Mouse (Mus musculus) monocyte, adult 2 months (primary cell): ENCODE data around the gene Dtd2.

Experiments
- DNase-seq, 2 experiments: peaks; one replicate each; pipeline ENCODE4 v3.0.0; 2022; ENCODE audit warnings: low spot score in 2 of 2, low read depth in 1 of 2

Dtd2 gene

DNA sequence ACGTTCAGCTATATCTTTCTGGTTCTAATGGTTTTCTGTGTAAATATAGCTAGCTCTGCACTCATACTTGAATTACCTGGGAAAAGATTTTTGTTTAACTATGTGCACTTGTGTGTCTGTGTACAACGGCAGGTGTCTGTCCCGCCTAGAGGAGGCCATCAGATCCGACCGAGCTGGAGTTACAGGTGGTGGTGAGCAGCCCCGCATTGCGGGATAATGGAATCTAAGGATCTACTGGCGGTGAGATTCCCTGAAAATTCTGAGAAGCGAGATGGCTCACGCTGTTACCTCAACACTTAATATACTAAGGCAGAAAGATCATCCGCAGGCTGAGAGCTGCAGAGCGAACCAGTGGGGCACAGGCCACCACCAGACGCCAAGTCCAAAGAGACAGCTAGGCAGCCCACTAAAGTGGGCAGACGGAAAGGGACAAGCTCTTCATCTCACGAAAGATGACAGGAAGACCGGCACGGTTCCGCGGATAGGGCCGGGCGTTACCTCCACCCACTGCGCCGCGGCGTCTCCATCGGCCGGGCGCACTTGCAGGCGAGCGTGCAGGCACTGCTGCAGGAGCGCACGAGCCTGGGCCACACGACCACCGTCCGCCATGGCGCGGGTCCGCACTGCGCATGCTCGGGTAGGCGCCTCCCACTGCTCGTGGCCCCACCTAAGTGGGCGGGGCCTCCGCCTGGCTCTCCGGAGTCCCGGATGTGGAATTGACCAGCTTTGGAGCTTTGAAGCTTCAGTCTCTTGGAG lies at the start of gene Dtd2:
Gene Dtd2 (minus strand): TSS at position 625 of the 756 bp plus-strand sequence.
- DNase-seq = peak; percentile 76 to 88

DNA sequence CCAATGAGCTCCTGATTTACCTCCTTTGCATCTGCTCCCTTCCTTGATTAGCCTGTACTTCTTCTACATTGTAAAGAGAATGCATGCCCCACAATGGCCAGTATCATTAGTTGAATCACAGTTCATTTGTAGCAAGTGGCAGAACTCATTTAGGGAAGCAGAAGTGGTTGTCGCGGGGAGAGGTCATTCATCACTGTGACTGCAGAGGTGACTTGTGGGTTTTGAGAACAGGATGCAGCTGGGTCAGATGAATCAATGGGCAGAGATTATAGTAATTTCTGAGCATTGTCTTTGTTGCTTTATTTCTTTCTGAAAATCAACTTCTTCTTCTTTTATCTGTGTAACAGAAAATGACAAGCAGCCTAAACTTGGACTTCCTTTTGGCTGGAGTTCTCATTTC lies 43.0 kb upstream of the Dtd2 start:
- DNase-seq = peak; percentile 8

DNA sequence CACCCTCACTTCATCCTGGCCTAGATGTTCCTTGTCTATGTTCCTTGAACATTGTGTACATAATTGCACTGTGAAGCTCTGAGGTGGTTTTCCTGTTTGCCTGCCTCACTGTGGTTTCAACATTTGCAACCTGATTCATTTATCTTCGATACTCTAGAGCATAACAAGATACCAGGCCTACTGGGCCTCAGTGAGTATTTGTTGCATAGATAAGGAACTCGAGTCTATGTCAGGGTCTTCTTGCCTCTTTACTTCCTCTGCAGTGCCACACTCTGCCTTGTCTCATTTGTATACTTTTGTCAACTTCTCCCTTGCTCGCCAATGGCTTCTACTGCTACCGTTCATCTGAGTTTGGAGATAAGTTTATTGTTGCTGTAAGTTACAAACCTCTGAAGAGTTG lies 40.1 kb upstream of the Dtd2 start:
- no peak for DNase-seq

DNA sequence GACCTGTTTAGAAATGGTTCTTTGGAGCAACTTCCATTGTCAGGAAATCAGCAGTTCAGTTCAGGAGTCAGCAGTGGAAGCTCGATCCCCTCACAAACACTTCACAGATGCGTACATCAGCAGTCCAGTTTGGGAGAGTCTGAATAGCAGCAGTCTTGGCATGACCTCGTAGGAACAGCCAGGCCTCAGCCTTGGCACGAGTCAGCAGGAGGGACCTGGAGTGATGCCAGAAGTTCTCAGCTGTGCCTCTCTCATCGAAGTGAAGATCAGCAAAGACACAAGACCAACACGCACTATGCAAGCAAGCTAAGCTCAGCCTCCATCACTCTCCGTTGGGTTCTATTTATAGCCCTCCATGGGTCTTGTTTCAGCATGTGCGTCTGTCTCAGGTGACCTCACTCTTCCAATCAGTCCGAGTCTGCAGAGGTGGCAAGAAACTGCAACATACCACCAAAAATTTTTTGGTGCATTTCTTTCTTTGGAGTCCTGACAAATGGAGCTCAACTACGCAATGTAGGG lies 36.6 kb upstream of the Dtd2 start:
- DNase-seq = no peak

DNA sequence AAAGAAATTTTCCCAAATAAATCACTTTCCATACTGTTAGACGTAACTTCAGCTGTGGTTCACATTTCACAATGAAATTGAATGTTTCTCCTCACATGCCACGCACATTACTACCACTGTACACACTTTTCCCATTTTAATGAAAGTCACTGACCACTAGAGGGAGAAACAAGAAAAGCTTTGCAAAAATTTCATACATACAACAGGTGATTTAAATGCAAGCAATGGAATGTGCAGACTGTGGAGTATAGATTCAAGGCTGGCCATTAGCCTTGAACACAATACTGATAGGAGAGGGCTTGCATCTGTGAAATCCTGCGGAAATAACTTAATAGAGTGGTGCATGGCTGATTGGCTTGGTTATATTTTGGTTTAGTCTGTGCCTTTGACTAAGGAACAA lies 32.1 kb upstream of the Dtd2 start:
- DNase-seq = no peak

DNA sequence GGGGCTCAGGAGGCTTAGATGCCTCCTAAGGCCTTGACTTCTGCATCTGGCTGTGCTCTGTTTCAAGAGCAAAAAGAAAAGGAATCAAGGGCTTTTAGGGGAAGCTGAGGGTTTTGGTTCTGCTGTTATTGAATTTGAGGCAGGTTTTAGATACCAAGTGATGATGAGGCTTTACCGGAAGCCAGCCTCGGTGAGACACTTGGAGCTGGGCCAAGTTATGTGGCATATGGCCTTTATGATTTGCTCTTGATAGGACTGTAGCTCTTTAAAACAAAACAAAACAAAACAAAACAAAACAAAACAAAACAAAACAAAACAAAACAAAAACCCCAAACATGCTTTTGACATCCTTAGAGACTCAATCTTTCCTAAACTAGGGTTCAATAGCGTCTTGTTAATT lies 28.7 kb upstream of the Dtd2 start:
- no peak for DNase-seq

DNA sequence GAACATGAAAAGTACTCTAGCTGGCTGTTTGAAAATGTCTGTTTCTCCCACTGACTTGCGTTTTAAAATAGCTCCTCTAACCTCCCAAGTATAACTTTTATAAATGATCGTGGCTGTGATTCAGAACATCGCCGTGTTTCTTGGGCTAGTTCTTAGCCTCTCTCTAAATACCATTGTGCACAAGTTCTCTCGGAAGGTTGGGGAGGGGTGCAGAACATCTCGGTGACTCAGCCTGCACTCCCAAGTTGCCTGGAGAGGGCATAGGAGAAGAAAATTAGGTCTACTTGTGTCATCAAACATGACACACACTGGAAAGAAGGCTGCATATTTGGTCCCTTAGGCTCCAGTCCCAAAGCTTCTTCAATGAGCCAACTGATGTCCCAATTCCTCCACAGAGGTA lies 26.0 kb upstream of the Dtd2 start:
- DNase-seq = no peak

DNA sequence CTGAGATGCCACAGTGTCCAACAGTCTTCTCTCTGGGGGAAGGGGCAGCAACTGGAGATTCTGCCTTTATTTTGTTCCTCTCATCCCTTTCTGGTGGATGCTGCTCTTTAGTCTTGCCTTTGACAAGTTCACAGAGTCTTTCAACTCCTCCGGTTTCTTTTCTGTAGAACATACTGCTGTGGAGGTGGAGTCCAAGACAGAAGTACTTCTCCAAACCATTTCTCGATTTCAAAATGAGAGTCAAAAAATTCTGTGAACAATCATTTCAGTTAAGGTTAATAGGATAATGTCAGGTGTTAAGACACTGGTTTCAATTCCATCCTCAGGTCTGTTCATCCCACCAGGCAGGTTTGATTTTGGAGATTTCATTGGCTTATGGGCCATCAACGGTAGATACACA lies 21.7 kb upstream of the Dtd2 start, which contains the start of gene Gpr33:
Gene Gpr33 (minus strand): TSS at position 101 of the 400 bp plus-strand sequence.
- no peak for DNase-seq

DNA sequence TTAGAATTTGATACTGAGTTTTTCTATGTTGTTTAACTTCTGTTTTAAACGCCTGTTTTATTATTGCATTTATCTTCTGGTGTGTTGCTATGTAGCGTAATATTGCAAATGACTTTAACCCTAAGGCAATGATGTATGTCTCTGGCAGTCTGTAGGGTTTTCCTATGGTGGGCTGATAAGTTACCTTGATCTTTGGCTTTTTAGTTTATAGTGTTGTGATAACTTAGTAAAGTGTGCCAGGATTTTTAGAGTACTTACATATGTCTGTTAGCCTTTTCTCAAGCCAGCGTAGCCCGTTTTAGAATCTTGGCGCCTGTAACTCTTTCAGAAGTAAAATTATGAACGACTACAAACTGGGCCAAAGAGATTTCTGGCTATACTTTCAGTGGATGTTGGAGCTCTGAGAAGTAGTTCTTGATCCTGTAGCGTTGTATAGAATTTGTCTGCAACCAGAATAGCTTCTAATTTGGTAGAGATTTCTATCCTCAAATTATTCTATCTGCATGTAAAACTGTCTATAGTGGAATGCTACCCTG lies 8.3 kb upstream of the Dtd2 start:
- DNase-seq = no peak

DNA sequence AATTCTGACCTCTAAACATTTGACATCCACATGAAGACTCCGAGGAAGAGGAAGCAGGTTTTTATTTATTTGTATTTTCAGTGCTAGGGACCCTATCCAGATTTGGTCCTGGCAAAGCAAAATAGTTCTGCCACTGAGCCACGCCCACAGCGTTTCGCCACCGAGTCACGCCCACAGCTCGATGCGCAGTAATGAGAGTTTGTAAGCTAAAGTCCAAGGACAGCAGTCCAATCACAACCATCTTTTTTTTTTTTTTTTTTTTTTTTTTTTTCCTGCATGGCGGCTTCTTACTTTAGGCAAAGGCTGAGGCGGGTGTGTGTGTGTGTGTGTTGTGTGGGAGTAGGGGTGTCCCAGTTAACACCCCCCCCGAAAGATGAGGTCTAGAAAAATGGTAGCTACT lies 7.7 kb upstream of the Dtd2 start:
- no peak for DNase-seq

DNA sequence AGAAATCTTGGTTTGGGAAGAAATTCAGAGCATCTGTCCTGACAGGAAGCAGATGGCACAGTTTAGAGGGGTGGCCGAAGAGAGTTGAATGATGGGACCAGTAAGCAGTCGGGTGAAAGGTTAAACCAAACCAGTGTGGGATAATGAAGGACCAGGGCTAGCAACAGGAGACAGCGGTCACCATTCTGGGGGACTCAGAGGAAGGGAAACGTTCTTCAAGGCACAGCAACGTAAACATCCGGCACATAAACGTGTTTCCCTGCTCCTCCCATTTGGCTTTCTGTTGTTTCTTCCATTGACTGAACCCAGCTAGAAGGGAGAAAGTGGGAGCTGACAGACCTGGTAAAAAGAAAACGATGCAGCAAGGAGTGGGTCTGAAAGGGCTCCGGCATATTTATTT lies 7.0 kb upstream of the Dtd2 start:
- DNase-seq = no peak

DNA sequence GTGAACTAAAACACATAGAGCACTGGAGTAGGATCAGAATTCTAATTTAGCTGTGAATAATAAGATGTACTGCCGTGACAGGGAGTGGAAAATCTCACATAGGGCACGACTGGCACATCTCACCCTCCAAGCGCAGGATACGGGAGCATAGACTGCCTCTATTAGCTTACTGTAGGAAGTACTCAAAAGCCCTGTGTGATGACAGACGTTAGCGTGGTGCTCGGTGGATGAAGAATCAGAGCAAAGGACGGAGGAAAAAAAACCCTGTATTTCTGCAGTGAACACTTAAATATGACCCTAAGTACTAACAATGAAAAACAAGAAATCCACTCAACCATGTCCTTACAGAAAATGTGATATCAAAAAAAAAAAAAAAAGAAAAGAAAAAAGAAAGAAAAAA lies 5.9 kb upstream of the Dtd2 start:
- no peak for DNase-seq

DNA sequence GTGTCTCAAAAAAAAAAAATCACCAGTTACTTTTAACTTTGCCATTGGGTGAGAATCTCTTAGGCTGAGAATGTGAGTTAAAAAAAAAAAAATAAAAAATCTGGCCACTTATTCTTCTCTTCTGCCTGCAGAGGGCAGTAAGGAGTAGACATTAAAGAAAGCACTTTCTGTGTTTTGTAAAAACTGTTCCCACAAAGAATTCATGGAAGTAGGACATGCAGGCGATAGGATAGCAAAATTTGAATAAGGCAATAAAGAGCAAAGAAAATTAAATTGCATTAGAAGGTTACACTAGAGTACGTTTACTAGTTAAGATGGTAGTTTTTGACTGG lies 4.3 kb upstream of the Dtd2 start:
- DNase-seq = no peak

DNA sequence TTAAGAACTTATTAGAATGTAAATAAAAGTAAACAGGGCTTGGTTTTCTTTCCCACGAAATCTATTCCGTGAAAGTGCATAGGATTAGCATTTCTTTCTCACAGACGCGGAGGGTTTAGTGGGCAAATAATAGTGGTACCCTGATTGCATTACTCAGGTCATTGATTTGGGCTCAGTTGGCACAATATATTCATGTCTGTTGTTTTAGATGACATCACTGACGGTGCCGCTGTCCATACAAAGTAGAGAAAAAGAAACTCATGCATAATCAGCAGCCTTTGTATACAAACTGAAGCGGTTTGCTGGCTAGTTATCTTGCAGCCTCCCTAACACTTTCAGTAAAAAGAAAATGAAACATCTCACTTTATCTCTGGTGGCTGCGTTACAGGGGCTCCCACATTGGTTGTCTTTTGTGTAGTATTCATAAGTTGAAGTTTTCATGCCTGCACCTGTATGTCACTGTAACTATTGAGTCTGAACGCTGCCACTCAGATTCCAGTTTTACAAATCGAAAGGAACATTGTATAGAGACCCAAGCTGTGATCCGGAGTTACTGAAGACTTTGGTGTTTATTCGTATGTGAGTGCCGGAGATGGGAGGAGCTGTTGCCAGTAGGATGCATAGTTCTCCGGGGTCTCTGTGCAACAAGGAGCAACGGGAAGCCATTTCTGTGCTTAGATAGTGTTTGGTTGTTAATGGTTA lies 3.8 kb upstream of the Dtd2 start:
- DNase-seq = no peak

DNA sequence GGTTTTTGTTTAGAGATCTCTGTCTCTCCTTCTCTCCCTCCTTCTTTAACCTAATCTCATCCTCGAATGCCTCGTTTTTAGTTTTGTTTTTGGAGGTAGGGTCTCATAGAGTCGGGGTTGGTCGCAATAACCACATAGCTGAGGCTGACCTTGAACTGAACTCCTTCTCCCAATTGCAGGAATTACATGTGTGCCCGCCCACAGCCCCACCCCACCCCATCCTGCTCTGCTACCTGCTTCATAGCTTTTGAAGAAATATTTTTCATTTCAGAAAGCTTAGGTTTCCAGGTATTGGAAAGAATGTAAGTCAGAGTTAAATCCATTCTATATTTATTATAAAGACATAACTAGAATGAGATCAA lies 313 bp upstream of the Dtd2 start:
- no peak for DNase-seq

DNA sequence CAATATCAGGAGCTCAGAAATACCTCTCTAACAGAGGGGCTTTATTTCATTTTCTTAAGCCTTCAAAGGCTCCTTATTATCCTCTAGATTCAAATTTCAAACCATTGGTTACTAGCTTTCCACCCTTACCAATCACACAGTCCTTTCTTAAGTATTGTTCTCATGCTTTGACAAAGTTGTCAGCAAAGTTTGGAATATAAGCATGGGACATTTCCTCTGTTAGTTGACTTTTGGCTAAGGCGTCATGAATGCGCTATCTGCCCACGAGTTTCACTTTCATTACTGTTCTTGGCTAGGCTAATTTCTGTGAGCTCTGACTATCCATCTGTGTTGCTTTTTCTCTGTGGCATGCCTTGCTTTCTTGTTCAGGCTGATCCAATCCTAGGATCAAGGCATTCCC lies 3.6 kb downstream of the Dtd2 start:
- no peak for DNase-seq

DNA sequence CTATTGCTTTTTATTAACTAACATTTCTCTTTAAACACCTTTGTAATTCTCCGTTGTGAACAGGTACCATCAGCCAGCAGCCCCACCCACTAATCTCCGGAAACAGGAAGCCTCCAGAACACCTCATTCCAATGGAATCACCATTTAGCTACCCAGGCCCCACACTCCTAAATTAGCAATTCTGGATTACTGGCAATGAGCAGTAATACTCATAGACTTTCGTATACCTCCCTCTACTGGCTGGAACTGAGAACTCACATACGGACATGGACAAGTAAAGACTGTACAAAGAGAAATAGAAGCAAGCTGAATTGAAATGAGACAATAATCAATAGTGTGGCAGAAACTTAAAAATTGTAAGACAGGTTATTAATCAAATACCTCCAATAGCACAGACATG lies 4.8 kb downstream of the Dtd2 start:
- DNase-seq = peak in 1 of 2 experiments; percentile 29

DNA sequence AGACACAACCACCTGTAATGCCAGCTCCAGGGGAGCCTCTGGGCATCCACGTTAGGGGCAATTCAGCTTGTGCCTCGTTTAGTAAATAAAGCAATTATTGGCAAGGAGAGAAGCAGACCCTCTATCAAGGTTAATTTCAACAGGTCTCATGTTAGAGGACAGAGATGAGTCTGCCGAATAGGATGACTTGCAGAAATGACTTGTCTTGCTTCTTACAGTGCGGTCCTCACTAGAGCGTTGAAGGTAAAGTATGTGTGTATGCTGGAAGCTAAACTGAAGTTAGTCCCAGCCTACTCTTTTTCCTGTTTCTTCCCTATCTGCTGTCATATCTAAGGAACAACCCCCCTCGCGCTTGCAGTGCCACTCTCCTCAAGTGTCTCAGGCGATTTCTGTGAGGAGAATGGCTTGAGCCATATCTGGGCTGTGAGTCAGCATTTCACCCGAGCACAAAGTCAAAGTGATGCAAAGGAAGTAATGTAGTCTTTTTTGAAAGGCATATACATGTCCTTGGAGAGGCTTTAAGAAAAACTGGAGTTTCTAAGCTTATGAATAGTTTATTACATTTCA lies 7.9 kb downstream of the Dtd2 start:
- DNase-seq = no peak

DNA sequence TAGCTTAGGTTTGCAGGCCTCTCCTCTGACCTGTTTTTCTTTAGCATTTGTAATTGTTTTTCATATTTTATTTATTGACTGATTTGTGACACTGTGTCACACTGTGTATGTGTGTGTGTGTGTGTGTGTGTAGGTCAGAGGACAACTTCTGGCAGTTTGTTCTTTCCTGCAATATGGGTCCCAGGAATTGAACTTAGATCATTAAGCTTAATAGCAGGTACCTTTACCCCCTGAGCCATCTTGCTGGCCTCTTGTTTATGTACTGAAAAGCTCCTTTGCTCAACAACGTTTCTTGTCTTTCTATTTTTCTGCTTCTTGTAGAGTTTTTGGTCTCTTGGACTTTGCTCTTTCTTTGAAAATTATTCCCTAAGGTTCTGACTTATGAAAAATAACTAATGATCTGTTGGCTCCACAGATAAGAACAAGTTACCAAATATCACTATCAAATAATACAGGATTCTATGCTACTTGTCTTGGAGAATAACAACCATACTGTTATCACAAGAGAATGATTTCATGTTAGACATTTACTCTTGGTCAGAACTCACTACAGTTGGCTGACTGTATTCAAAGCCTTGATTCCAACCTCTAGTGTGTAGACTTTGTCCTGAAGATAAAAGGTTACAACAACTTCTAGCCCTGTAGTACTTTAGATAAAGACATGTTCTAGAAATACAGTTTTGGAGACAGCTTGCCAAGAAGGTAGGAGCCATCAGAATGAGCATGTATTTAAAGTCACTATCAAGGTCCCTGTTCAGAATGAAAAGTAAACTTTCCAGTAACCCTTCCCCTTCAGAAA lies 10.4 kb downstream of the Dtd2 start:
- DNase-seq = no peak

DNA sequence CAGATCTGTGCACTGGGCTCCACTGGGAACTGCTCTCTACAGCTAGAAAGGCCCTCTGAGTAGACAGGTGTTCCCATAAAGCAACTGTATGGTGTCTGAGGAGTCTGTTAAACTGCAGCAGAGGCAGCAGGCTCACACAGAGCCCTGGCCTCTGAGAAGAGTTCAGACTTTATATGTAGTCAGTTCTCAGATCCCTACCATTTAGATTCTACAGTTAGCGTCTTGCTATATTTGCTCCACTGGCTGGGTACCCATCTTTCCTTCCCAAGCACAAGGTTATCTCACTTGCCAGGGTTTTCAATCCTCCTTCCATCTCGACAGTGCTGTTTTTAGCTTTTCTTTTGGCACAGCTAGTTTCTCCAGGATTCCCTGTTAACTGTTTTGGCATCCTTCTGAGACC lies 15.7 kb downstream of the Dtd2 start:
- DNase-seq = no peak

DNA sequence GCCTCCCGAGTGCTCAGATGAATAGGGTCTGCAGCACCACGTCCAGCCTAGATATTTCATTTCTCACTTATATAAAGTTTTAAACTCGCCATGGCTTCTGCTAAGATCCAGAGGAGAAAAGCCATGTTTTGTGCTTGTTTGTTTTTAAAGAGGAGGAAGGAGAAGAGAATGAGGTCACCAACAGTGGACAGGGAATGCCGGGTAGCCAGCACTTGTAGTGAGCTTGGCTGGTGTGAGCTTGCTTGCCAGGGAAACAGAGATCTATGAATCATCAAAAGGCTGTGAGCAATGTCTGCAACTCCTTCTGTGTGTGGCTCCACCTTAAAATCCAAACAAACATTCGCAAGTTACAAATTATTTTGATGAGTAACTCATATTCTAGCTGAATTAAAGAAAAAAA lies 17.8 kb downstream of the Dtd2 start:
- no peak for DNase-seq
